Mouse (Mus musculus): ENCODE data around the gene Tnfrsf23.

GRCm38 (mm10) chr7:143717811-143718210, 32.1 kb upstream of the Tnfrsf23 start:
- TF ChIP-seq USF1 (IDR thresholded peaks at IDR 0.05; ENCODE audit: low read depth) (no peak), MAX (IDR thresholded peaks at IDR 0.05) (no peak), CTCF (IDR thresholded peaks at IDR 0.05; ENCODE audit: control insufficient read depth, insufficient read depth, insufficient read length) (no peak), FOSL1 (IDR thresholded peaks at IDR 0.05; ENCODE audit: insufficient read depth, low read length, poor library complexity, severe bottlenecking) (no peak), MYOG (IDR thresholded peaks at IDR 0.05; ENCODE audit: control insufficient read depth, extremely low read depth, insufficient read length) (no peak), CEBPB (IDR thresholded peaks at IDR 0.05; ENCODE audit: low read depth) (no peak)

Measured in C2C12 (cell line).